Mouse (Mus musculus): ENCODE measurements around the gene B4galt3. TPM values are rescaled to one million over a fixed set of nuclear protein-coding genes. Genes with fewer than 3 reads are reported as not detected.

B4galt3 gene
- 23.7 and 25.4 TPM in 2 replicates for polyA plus RNA-seq (2015; fragmentation: Nextera tagmentation; extraction: Ambion mirVana)

DNA sequence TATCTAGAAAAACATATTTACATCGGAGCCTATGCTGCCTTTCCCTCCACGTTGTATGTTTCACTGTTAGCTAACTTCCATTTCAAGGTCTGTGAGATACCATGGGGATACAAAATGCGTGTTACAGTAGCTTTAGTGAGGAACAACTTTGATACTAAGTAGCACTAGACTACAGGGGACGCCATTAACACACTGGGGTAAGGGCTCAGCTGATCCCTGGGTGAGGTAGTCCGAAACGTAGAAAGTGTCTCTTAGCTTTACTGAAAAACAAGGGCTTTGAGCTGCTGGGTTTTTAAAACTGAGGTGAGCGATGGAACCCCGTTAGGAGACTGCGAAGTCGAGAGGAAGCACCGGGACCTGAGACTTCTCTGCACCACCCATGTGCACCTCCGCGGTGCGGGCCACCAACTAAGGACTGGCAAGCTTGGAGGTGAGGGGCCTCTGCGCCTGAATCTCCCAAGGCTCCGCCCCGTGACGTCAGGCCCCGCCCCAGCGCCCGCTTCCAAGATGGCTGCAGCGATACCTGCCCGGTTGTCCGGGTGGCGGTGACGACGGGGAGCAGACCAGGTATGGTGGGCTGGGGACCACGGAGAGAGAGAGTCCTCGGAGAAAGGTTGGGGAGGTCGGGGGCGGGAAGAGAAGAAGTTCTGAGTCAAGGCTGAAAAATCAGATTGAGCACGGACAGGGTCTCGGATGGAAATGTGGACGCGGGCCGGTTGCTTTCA is at the start of gene B4galt3:
Gene B4galt3, plus strand, starts transcription at position 481 of the 725 bp plus-strand sequence.

DNA sequence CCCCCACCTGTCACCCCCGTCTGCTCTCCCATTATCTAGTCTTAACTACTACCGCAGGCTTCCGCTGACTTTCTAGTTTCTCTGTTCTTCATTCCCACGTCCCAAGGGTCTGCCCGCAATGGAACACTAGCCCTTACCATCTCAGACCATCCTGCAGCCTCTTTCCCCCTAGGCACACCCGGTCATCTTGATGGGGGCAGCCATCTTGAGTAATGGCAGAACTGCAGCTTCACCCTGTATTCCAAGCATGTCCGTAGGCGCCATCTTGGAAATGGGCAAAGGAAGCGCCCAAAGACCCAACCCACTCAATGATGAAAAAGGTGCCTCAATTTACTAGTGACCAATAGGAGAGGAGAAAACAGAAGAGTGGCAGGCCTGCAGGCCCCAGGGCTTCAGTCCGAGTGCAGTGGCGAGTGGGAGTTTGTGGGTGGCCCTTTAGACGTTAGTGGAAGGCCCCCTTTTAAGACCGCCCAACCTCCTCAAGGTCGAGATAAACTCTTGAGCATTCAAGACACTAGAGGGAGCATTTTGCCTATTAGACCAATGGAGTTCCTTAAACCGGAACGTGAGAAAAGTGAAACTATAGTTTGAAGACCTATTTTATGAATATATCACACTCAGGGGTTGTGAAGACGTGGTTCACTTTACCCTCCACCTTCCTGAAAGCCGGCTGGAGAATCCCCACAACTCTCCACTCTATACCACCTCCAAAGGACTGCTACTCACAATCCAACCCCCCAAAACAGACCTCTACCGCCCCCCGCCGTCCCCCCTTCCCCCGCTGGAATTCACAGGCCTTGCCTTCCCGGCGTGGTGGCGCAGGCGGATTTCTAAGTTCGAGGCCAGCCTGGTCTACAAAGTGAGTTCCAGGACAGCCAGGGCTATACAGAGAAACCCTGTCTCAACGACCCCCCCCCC is 47.6 kb upstream of the B4galt3 start, which contains the start of gene Tomm40l:
Gene Tomm40l, minus strand, starts transcription at position 277 of the 918 bp plus-strand sequence.

DNA sequence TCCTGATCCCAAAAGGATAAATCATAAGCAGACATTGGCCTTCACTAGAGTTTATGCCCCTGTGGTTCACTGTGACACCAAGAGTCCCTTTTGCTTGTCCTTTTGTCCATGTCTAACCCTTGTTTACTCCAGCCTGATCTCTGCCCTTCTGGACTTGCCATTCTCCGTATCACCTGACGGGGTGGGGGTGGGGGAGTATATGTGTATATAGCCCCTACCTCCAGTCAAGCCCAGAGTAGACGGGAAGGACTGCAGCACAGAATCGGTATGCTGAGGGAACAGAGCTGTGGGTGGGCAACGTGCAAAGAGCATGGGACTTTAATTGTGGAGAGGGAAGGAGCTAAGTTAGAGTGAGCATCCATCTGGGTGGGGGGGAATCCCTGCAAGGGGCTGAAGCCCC is 45.3 kb upstream of the B4galt3 start, which contains the start of gene Apoa2:
Gene Apoa2, plus strand, starts transcription at position 198 of the 400 bp plus-strand sequence.

DNA sequence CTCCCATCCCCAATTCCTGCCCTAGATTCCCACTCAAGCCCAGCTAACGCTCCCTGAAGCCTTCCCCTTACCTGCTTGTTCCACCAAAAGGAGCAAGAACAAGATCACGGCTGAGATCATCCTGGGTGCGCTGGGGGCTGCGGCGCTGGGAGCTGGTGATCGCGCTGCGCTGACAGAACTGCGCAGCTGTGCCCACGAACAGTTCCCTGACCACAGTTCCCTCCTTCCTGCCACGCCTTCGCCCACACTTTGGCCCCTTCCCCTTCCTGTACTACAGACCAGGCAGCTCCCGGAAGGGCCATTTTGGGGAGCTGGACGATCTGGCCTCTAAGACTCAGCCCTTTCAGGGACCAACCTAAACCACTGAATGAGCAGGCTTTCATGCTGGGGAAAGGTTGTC is 36.0 kb upstream of the B4galt3 start, which contains the start of gene Fcer1g:
Gene Fcer1g, minus strand, starts transcription at position 240 of the 400 bp plus-strand sequence.

GRCm38 (mm10) chr1:171249913-171250600 is 20.1 kb upstream of the B4galt3 start, which contains the start of gene Adamts4:
Gene Adamts4 (plus strand): TSS chr1:171250421.

GRCm38 (mm10) chr1:171250680-171251593 is 19.2 kb upstream of the B4galt3 start, which contains the start of gene Ndufs2:
Gene Ndufs2 (minus strand): TSS chr1:171251388.

GRCm38 (mm10) chr1:171280916-171281527 is 10.9 kb downstream of the B4galt3 start, which contains the start of gene Ppox:
Gene Ppox (minus strand): TSS chr1:171281186.

DNA sequence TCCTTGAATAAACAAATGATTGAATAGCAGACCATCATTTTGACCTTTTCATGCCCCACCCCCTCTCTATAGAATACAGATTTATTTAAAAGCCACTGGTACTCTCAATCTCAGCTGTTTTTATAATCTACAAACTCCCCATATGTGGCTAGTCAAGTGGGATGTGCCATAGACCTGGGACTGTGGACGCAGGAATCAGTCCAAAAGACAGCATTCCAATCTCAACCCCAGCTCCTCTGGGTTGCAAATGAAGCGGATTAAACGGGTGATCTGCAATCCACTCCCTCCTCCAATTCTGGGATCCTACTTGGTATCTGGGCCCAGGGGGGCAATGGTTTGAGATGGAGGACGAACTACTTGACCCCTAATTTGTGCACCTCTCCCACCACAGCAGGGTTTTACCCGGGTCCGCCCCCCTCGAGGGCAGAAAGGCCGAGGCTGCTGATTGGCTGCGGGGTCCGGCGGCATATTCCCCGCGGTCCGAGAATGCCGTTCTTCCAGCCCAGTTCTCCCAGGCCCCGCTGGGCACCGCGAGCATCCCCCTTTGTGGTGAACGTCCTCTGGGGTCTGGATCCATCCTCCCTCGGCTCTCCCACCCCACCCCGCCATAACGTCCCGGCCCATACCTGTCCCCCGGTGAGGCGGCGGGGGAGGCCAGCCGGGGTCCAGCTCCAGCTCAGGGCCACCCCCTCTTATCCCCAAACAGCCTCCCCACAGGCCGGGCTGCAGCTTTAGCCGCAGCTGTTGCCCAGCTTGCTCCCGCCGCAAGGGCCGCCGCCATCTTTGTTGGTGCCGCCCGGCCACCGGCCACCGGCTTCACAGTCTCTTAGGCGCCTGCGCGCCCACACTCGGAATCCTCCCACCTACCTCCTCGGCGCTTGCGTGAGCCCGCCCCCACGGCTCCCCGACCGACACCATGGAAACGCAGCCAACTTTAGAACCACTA is 17.3 kb downstream of the B4galt3 start, which contains the start of gene Usp21:
Gene Usp21, minus strand, starts transcription at position 856 of the 946 bp plus-strand sequence.

DNA sequence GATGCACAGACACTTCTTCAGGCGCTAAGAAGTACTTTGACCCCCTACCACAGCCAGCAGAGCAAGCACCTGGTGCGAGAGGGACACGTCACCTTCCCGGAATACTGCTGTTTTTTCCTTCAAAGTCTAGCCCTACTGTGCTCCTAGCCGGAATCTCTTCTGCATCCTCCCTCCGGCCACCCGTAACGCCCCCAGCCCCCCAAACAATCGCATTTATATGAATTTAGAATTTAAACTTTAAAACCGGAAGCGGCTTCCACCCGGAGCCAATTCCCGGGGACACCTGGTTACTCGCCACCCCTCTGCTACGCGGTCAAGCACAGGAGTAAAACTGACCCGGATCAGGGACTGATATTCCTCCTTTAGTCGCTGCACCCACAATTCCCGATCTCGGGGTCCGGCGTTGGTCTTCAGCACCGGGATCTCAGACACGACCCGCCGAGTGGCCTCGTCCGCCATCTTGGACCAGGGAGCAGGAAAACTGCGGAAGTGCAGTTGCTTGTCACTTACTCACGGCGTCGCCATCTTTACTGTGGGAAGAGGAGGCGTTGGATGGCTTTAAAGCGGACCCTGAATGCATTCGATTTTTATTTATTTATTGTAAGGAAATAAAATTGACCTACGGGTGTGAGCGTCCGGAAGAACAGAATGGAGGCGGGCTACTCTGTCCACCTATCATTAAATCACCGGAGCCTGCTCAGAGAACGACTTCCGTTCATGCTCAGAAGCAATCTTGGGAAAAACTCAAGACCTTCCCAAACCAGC is 24.4 kb downstream of the B4galt3 start, which contains the start of gene Ufc1:
Gene Ufc1, minus strand, starts transcription at position 727 of the 765 bp plus-strand sequence.

Other genes starting within 250 kb of the B4galt3 start
- gene Fcgr3, start 205.4 kb upstream of the B4galt3 start, polyA plus RNA-seq (2015; fragmentation: Nextera tagmentation; extraction: Ambion mirVana) = 26.2 and 43.7 TPM in 2 replicates
- 1.7 and 1.8 TPM in 2 replicates for gene Cfap126, start 156.4 kb upstream of the B4galt3 start, polyA plus RNA-seq (2015; fragmentation: Nextera tagmentation; extraction: Ambion mirVana)
- 450 and 454 TPM in 2 replicates for gene Sdhc, start 119.7 kb upstream of the B4galt3 start, polyA plus RNA-seq (2015; fragmentation: Nextera tagmentation; extraction: Ambion mirVana)
- 35.1 and 37.5 TPM in 2 replicates for gene Mpz, start 119.6 kb upstream of the B4galt3 start, polyA plus RNA-seq (2015; fragmentation: Nextera tagmentation; extraction: Ambion mirVana)
- gene Pcp4l1, start 74.1 kb upstream of the B4galt3 start, polyA plus RNA-seq (2015; fragmentation: Nextera tagmentation; extraction: Ambion mirVana) = 4.4 and 6.3 TPM in 2 replicates
- 0.22 and 0.23 TPM in 2 replicates for gene Nr1i3, start 56.4 kb upstream of the B4galt3 start, polyA plus RNA-seq (2015; fragmentation: Nextera tagmentation; extraction: Ambion mirVana)
- gene Tomm40l, start 47.8 kb upstream of the B4galt3 start, polyA plus RNA-seq (2015; fragmentation: Nextera tagmentation; extraction: Ambion mirVana) = 25.0 and 27.9 TPM in 2 replicates
- gene Apoa2, start 45.3 kb upstream of the B4galt3 start, polyA plus RNA-seq (2015; fragmentation: Nextera tagmentation; extraction: Ambion mirVana) = 8.5 and 10.4 TPM in 2 replicates
- gene Fcer1g, start 36.0 kb upstream of the B4galt3 start, polyA plus RNA-seq (2015; fragmentation: Nextera tagmentation; extraction: Ambion mirVana) = 73.3 and 108 TPM in 2 replicates
- gene Adamts4, start 19.9 kb upstream of the B4galt3 start, polyA plus RNA-seq (2015; fragmentation: Nextera tagmentation; extraction: Ambion mirVana) = 6.3 and 7.5 TPM in 2 replicates
- 474 and 493 TPM in 2 replicates for gene Ndufs2, start 18.9 kb upstream of the B4galt3 start, polyA plus RNA-seq (2015; fragmentation: Nextera tagmentation; extraction: Ambion mirVana)
- 18.2 and 22.7 TPM in 2 replicates for gene Ppox, start 10.9 kb downstream of the B4galt3 start, polyA plus RNA-seq (2015; fragmentation: Nextera tagmentation; extraction: Ambion mirVana)
- gene Usp21, start 17.7 kb downstream of the B4galt3 start, polyA plus RNA-seq (2015; fragmentation: Nextera tagmentation; extraction: Ambion mirVana) = 23.7 and 24.2 TPM in 2 replicates
- gene Ufc1, start 24.7 kb downstream of the B4galt3 start, polyA plus RNA-seq (2015; fragmentation: Nextera tagmentation; extraction: Ambion mirVana) = 77.6 and 87.2 TPM in 2 replicates
- 31.9 and 35.7 TPM in 2 replicates for gene Dedd, start 58.8 kb downstream of the B4galt3 start, polyA plus RNA-seq (2015; fragmentation: Nextera tagmentation; extraction: Ambion mirVana)
- gene Nit1, start 75.3 kb downstream of the B4galt3 start, polyA plus RNA-seq (2015; fragmentation: Nextera tagmentation; extraction: Ambion mirVana) = 27.6 and 32.2 TPM in 2 replicates
- gene Pfdn2, start 75.3 kb downstream of the B4galt3 start, polyA plus RNA-seq (2015; fragmentation: Nextera tagmentation; extraction: Ambion mirVana) = 98.8 and 101 TPM in 2 replicates
- gene Klhdc9, start 90.5 kb downstream of the B4galt3 start, polyA plus RNA-seq (2015; fragmentation: Nextera tagmentation; extraction: Ambion mirVana) = 1.3 and 1.7 TPM in 2 replicates
- 0.24 and 1.5 TPM in 2 replicates for gene Nectin4, start 99.8 kb downstream of the B4galt3 start, polyA plus RNA-seq (2015; fragmentation: Nextera tagmentation; extraction: Ambion mirVana)
- gene Arhgap30, start 118.6 kb downstream of the B4galt3 start, polyA plus RNA-seq (2015; fragmentation: Nextera tagmentation; extraction: Ambion mirVana) = 1.8 and 2.5 TPM in 2 replicates
- 34.2 and 34.8 TPM in 2 replicates for gene Usf1, start 141.0 kb downstream of the B4galt3 start, polyA plus RNA-seq (2015; fragmentation: Nextera tagmentation; extraction: Ambion mirVana)
- gene Tstd1, start 148.5 kb downstream of the B4galt3 start, polyA plus RNA-seq (2015; fragmentation: Nextera tagmentation; extraction: Ambion mirVana) = 1.1 and 1.5 TPM in 2 replicates
- 20.5 and 28.3 TPM in 2 replicates for gene F11r, start 167.2 kb downstream of the B4galt3 start, polyA plus RNA-seq (2015; fragmentation: Nextera tagmentation; extraction: Ambion mirVana)
- 11.3 and 13.8 TPM in 2 replicates for gene Alyref2, start 233.2 kb downstream of the B4galt3 start, polyA plus RNA-seq (2015; fragmentation: Nextera tagmentation; extraction: Ambion mirVana)